Mouse (Mus musculus): ENCODE measurements around the gene Palm3.

DNA sequence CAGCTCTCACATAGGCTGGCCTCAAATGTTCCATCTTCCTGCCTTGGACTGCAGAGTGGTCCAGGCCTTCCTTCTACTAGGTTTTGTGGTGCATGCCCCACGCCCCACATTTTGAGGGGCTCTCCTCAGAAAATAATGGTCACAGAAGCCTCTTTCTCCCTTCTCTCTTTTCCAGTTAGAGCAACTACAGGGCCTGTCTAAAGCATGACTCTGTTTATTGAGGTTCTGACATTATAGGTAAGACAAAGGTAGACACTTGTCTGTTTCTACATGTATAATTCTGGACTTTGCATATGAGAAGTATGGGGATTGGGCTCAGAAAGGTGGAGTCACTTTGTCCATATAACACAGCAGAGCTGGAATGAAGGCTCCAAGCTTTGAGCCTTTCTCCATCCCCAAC is 43.8 kb downstream of the Palm3 start, which contains the start of gene Gm10643:
- TF ChIP-seq CTCF (IDR thresholded peaks at IDR 0.05; ENCODE audit: low read depth) (no peak), EP300 (IDR thresholded peaks at IDR 0.05; ENCODE audit: low read depth) (no peak)

All from liver, embryonic 14.5 days (tissue).